16 mouse cellular contexts compared by ENCODE assay signal in the genomic region with DNA sequence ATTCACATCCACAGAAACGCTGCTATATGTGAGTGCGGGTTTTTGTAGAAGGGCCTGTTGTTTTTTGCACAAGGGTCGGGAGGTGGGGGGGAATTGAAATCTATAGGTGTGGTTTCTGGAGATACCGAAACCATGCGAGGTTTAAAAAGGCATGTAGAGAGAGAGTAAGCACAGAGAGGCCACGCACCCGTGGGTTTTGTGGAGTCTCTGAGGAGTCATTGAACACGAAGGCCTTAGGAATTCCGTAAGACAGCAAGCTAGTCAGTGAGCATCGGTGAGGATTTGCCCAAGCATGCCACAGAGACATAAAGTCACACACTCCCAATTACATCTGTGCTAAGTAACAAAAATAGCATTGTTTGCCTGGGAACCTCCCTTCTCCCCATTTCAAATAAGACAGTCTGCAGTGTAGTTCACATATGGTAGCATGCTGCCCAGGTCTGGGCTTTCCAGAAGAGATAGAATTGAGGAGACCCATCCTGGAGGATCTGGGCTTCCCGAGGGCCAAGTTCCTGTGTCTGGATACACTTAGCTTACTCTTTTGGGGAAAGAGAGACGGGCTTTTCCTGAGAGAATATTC. TPM values are rescaled to one million over a fixed set of nuclear protein-coding genes. Genes with fewer than 3 reads are reported as not detected.
DNase-seq lines count a peak whose midpoint lies in the region; ATAC-seq and TF ChIP-seq lines count a peak whose summit lies in the region.
"Had no signal": no experiment of that assay in that cellular context is flagged by ENCODE, and none has a peak within 500 bp of the region (broad histone marks: within the 10 kb centered on the region; RNA-seq: fewer than 3 reads in every experiment).

No protein-coding gene starts in this region.

- 7% methylated on average over 12 of the region's 12 CpGs for WGBS in intestine, embryonic 15.5 days

- H3K36me3 ChIP-seq in ES-E14 (ENCODE audit: control insufficient read depth, insufficient read depth, low read length, poor library complexity, severe bottlenecking): no peaks in the 10 kb centered on the region
- H3K36me3 ChIP-seq in intestine, embryonic 15.5 days: no peaks in the 10 kb centered on the region
- H3K36me3 ChIP-seq: hindbrain, embryonic 15.5 days; midbrain, embryonic 15.5 days had no signal

- peak; percentile 20 for DNase-seq in kidney, adult 9 months
- DNase-seq in kidney, postnatal 36 days: no peak
- DNase-seq in ES-E14 (ENCODE audit: low read depth, low spot score): no peak
- peak; percentile 46 for DNase-seq in neural tube, embryonic 10.5 days (ENCODE audit: extremely low spot score, low spot score)
- DNase-seq in thymus, postnatal 10 days (ENCODE audit: low spot score in 2 of 2): no peak
- no peak for DNase-seq in T-cell, adult 2 months (ENCODE audit: low spot score)
- DNase-seq: cerebellum, postnatal 25 days; liver; lung, postnatal 10 days; thymus, adult 18-20 months had no signal

- H3K4me2 ChIP-seq in intestine, embryonic 15.5 days (replicated peaks): no peak overlapping the region
- H3K4me2 ChIP-seq: hindbrain, embryonic 15.5 days; midbrain, embryonic 15.5 days had no signal

- peaks cover 82% of the 10 kb centered on the region for H3K27me3 ChIP-seq in intestine, embryonic 15.5 days (replicated peaks)

- no peak for ATAC-seq in intestine, embryonic 15.5 days
- ATAC-seq: midbrain, embryonic 15.5 days had no signal

- peak overlapping the region; percentile 61 to 72 for H3K4me3 ChIP-seq in ES-E14 (ENCODE audit: insufficient read depth in 1 of 2, low read depth in 1 of 2, low read length in 2 of 2, poor library complexity in 1 of 2, severe bottlenecking in 1 of 2)
- H3K4me3 ChIP-seq in intestine, embryonic 15.5 days (replicated peaks): peak overlapping the region; percentile 30; the same call in 1 of the 2 replicates
- H3K4me3 ChIP-seq: erythroblast, embryonic 14.5 days; hindbrain, embryonic 15.5 days; layer of hippocampus, adult 2 months; midbrain, embryonic 15.5 days had no signal

- peak overlapping the region; percentile 62; the same call in 1 of the 2 replicates for H3K9ac ChIP-seq in ES-E14 (ENCODE audit: insufficient read depth, low read depth, low read length, poor library complexity, severe bottlenecking)
- H3K9ac ChIP-seq in intestine, embryonic 15.5 days: no peak overlapping the region
- H3K9ac ChIP-seq: hindbrain, embryonic 15.5 days; midbrain, embryonic 15.5 days had no signal

- in situ Hi-C loops in ES-E14 (cut with MboI; ENCODE audit: low sequenced_read_pairs in 2 of 2, unreplicated experiment in 2 of 2): no loop called here

- H3K9me3 ChIP-seq in ES-E14 (ENCODE audit: control insufficient read depth, insufficient read depth, low read depth, low read length): no peaks in the 10 kb centered on the region
- H3K9me3 ChIP-seq in intestine, embryonic 15.5 days: no peaks in the 10 kb centered on the region
- H3K9me3 ChIP-seq: hindbrain, embryonic 15.5 days; midbrain, embryonic 15.5 days had no signal

- H3K4me1 ChIP-seq in ES-E14 (ENCODE audit: control insufficient read depth in 2 of 2, insufficient read depth in 2 of 2, low read length in 2 of 2, poor library complexity in 1 of 2): peaks cover 11 to 13% of the 10 kb centered on the region in 2 experiments
- H3K4me1 ChIP-seq in intestine, embryonic 15.5 days (replicated peaks): 0 out of 2 replicates have a peak, but pooled peaks cover 2% of the 10 kb centered on the region
- H3K4me1 ChIP-seq: hindbrain, embryonic 15.5 days; midbrain, embryonic 15.5 days had no signal

- no peak overlapping the region for H3K27ac ChIP-seq in ES-E14 (ENCODE audit: insufficient read depth, low read depth, low read length, poor library complexity, severe bottlenecking)
- H3K27ac ChIP-seq in intestine, embryonic 15.5 days: no peak overlapping the region
- H3K27ac ChIP-seq: hindbrain, embryonic 15.5 days; layer of hippocampus, adult 2 months; midbrain, embryonic 15.5 days had no signal

TF ChIP-seq in ES-E14, 5 proteins besides CTCF, POLR2A, EP300 and RAD21:
- TF ChIP-seq ZNF384 (IDR thresholded peaks at IDR 0.05; ENCODE audit: low read depth, low read length): no peak
- no peak for TF ChIP-seq CHD2 (IDR thresholded peaks at IDR 0.05; ENCODE audit: low read depth, low read length)
- TF ChIP-seq MAFK (IDR thresholded peaks at IDR 0.05; ENCODE audit: insufficient read depth, low read depth, low read length): no peak
- no peak for TF ChIP-seq HCFC1 (IDR thresholded peaks at IDR 0.05; ENCODE audit: borderline replicate concordance, insufficient read depth, low read length)
- no peak for TF ChIP-seq ZC3H11A (IDR thresholded peaks at IDR 0.05; ENCODE audit: borderline replicate concordance, low read depth, low read length)

RNA-seq across cellular contexts. Expression of a gene that starts 18.6 kb away (rescaled TPM):
- total RNA-seq in ES-E14 (2012; rRNA removed): 1.2 and 3.3 TPM in 2 replicates
- 1.2 and 1.3 TPM in 2 replicates for polyA plus RNA-seq in intestine, embryonic 15.5 days (2015; fragmentation: Nextera tagmentation; extraction: Ambion mirVana)
- total RNA-seq: layer of hippocampus, adult 2 months had no signal
- polyA plus RNA-seq: erythroblast, embryonic 14.5 days; heart, embryonic 16.5 days; midbrain, embryonic 15.5 days had no signal

RNA-seq across cellular contexts. Expression of a gene that starts 29.1 kb away (rescaled TPM):
- 0.18 TPM in 1 of 2 replicates, not detected in the other for total RNA-seq in ES-E14 (2012; rRNA removed)
- 1.1 and 1.5 TPM in 2 replicates for polyA plus RNA-seq in intestine, embryonic 15.5 days (2015; fragmentation: Nextera tagmentation; extraction: Ambion mirVana)
- total RNA-seq: layer of hippocampus, adult 2 months had no signal
- polyA plus RNA-seq: erythroblast, embryonic 14.5 days; heart, embryonic 16.5 days; midbrain, embryonic 15.5 days had no signal

RNA-seq across cellular contexts. Expression of a gene that starts 33.8 kb away (rescaled TPM):
- total RNA-seq in ES-E14 (2012; rRNA removed): 0.98 TPM in 1 of 2 replicates, not detected in the other
- 10.7 and 12.4 TPM in 2 replicates for polyA plus RNA-seq in intestine, embryonic 15.5 days (2015; fragmentation: Nextera tagmentation; extraction: Ambion mirVana)
- total RNA-seq: layer of hippocampus, adult 2 months had no signal
- polyA plus RNA-seq: erythroblast, embryonic 14.5 days; midbrain, embryonic 15.5 days had no signal

RNA-seq across cellular contexts. Expression of a gene that starts 39.6 kb away (rescaled TPM):
- total RNA-seq in ES-E14 (2012; rRNA removed): 0.22 and 0.26 TPM in 2 replicates
- polyA plus RNA-seq in intestine, embryonic 15.5 days (2015; fragmentation: Nextera tagmentation; extraction: Ambion mirVana): 14.4 and 16.1 TPM in 2 replicates
- total RNA-seq: layer of hippocampus, adult 2 months had no signal
- polyA plus RNA-seq: erythroblast, embryonic 14.5 days; heart, embryonic 16.5 days had no signal

RNA-seq across cellular contexts. Expression of a gene that starts 50.5 kb away (rescaled TPM):
- 0.09 and 0.16 TPM in 2 replicates for total RNA-seq in ES-E14 (2012; rRNA removed)
- 27.2 and 31.3 TPM in 2 replicates for polyA plus RNA-seq in intestine, embryonic 15.5 days (2015; fragmentation: Nextera tagmentation; extraction: Ambion mirVana)
- total RNA-seq: layer of hippocampus, adult 2 months had no signal
- polyA plus RNA-seq: erythroblast, embryonic 14.5 days had no signal

Comparison
In these comparisons a context has a peak if more than half of its experiments do, and no peak if none do; other contexts are left out.
1. DNase-seq: peak in kidney, adult 9 months (single experiment) and neural tube, embryonic 10.5 days (single experiment); none in kidney, postnatal 36 days (0 of 2), ES-E14 (single experiment), thymus, postnatal 10 days (0 of 2) and T-cell, adult 2 months (single experiment).